Mouse (Mus musculus) bone marrow macrophage, adult 2 months (primary cell): Measurements from ENCODE around the gene Ttyh2. TPM values are rescaled to one million over a fixed set of nuclear protein-coding genes. Genes with fewer than 3 reads are reported as not detected.

Experiments
- H3K27ac ChIP-seq: 2 replicates; pipeline ENCODE4 v1.5.1; 2012; ENCODE audit warnings: low read depth, low read length; ENCODE audit not compliant: insufficient read depth
- H3K4me1 ChIP-seq: 2 replicates; pipeline ENCODE4 v1.6.1; 2012; ENCODE audit warnings: low read length; ENCODE audit not compliant: control insufficient read depth, insufficient read depth
- H3K4me3 ChIP-seq: 2 replicates; pipeline ENCODE4 v1.5.1; 2012; ENCODE audit warnings: mild to moderate bottlenecking, low read length, moderate library complexity; ENCODE audit not compliant: insufficient read depth
- CTCF ChIP-seq: IDR thresholded peaks from 2 replicates; pipeline ENCODE4 v1.5.1; 2012; ENCODE audit warnings: low read depth, mild to moderate bottlenecking, low read length, moderate library complexity
- POLR2A ChIP-seq: IDR thresholded peaks from 2 replicates; pipeline ENCODE4 v1.6.1; 2012; ENCODE audit warnings: mild to moderate bottlenecking, low read depth, low read length, borderline replicate concordance
- polyA plus RNA-seq: library from polyadenylated mRNA; stranded (reverse); fragments of >200 nt; gene quantifications from 2 replicates; pipeline ENCODE4 v1.2.4, GENCODE M21; 2012; ENCODE audit not compliant: missing spikeins, insufficient read depth, insufficient read length

Gene Ttyh2
- polyA plus RNA-seq, 1 experiment = 37.5 TPM

DNA sequence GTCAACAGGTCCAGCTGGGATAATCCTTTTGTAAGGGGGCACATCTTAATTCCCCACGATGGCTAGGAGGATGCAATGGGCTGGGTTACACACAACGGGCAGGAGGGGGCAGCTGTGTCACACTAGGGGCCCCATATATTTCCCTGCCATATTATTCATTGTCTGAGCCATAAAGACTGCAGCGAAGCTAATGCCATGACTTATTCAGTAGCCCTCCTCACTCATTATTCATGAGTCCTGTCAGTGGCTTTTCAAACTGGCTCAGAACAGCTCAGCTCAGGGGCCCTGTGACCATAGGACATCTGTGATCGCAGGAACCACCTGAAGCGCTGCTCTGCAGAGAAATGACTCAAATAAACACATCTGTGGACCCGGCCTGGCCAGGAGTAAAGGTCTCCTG lies 66.2 kb downstream of the Ttyh2 start:
- H3K4me3 ChIP-seq = no peak overlapping the region
- H3K27ac ChIP-seq = no peak overlapping the region
- TF ChIP-seq POLR2A (no peak), CTCF (no peak)
- peaks cover 5% of the 10 kb centered on the region for H3K4me1 ChIP-seq

DNA sequence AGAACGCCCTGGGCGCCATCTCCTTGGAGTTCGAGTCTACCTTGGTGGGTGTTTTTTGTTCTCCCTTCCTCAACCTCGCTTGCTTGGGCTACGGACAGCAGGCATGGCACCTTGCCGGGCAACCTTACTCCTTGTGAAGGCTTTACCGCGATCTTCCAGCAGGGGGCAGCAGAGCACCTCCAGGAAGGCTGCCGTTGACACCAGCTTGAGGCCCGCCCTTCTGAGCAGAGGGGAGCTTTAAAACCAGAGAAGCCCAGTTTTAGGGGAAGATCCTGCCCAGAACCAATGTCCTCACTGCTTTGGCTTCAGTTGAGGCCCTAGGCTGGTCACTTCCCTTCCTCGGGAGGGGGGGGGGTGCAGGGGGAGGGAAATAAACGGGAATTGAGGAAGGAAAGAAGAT lies 69.9 kb downstream of the Ttyh2 start:
- Histone ChIP-seq H3K4me1 (peaks cover 13% of the 10 kb centered on the region), H3K4me3 (no peak overlapping the region)

DNA sequence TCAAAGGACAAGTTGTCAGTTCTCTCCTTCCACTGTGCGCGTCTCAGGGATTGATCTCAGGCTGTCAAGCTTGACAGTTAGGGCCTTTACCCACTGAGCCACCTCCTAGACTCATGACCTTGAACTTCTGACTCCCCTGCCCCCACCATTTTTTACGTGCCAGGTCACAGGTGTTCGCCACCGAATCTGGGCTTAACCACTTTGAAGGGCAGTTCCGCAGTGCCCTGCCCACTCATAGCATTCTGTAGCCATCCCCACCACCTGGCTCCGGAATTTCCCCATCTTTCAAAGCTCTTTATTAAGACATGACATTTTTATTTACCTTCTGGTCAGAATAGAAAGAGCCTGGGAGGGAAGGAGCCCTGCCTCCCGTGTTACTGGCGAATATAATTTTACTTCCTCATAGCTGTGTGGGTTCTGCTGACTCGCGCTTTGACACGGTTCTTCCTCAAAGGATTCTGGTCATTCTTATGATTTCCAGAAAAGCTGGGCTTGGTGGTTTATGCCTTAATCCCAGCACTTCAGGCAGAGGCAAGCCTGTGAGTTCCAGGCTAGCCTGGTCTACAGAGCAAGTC lies 72.4 kb downstream of the Ttyh2 start:
- H3K4me1 ChIP-seq = peaks cover 11% of the 10 kb centered on the region
- TF ChIP-seq POLR2A (no peak), CTCF (no peak)
- no peak overlapping the region for H3K4me3 ChIP-seq
- peak overlapping the region; percentile 25; the same call in 1 of the 2 replicates for H3K27ac ChIP-seq

More for the DNA sequence above, 69.9 kb downstream of the Ttyh2 start:
- TF ChIP-seq POLR2A (no peak), CTCF (peak; percentile 78)
- no peak overlapping the region for H3K27ac ChIP-seq

- peak within 1 kb of the TSS; percentile 60 for H3K4me3 ChIP-seq
- no peak within 1 kb of the TSS for H3K27ac ChIP-seq
- H3K4me1 ChIP-seq = peaks cover 7% of the 10 kb centered on the region; the same call in 1 of the 2 replicates
- TF ChIP-seq POLR2A = no peak
- no peak for TF ChIP-seq CTCF
Measured at GRCm38 (mm10) chr11:114764820-114765818, 89.9 kb downstream of the Ttyh2 start, which contains the start of gene Kif19a. Gene Kif19a, plus strand, starts transcription at chr11:114765388.

DNA sequence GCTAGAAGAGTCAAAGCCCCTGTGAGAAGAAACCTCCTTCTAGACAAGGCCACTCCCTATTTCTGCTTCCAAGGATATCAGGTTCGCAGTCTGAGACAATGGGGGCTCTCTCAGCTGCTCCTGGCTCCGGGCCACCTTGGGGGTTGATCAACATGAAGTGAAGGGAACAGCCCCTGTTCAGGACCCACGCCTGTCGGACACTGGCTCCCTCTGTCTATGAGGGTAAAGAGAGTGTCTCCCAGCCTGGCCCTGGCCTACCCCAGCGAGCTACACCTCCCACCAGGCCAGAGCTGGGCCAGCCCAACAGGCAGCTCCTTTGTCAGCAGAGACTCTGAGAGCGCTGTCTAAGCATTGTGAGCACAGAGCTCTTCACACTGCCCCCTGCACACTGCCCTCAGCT lies 94.7 kb downstream of the Ttyh2 start:
- no peak overlapping the region for H3K4me3 ChIP-seq
- TF ChIP-seq CTCF = no peak
- TF ChIP-seq POLR2A = no peak

More for the DNA sequence above, 94.7 kb downstream of the Ttyh2 start:
- Histone ChIP-seq H3K4me1 (peaks cover 3% of the 10 kb centered on the region; the same call in 1 of the 2 replicates), H3K27ac (no peak overlapping the region)

Other genes with a start within 250 kb of the Ttyh2 start
- gene Rpl38, start 6.9 kb upstream of the Ttyh2 start, polyA plus RNA-seq = 1,601 and 1,765 TPM in 2 replicates
- gene Dnaic2, start 52.0 kb downstream of the Ttyh2 start, polyA plus RNA-seq = not detected in 2 replicates
- gene Kif19a, start 90.0 kb downstream of the Ttyh2 start, polyA plus RNA-seq = 2.5 and 3.0 TPM in 2 replicates
- gene Btbd17, start 120.5 kb downstream of the Ttyh2 start, polyA plus RNA-seq = not detected in 2 replicates
- not detected in 2 replicates for gene Gpr142, start 123.5 kb downstream of the Ttyh2 start, polyA plus RNA-seq
- gene Gprc5c, start 175.7 kb downstream of the Ttyh2 start, polyA plus RNA-seq = 35.4 and 38.0 TPM in 2 replicates
- 202 and 239 TPM in 2 replicates for gene Cd300a, start 214.6 kb downstream of the Ttyh2 start, polyA plus RNA-seq